Mouse (Mus musculus): ENCODE measurements around the gene Rab36.

Rab36 gene

DNA sequence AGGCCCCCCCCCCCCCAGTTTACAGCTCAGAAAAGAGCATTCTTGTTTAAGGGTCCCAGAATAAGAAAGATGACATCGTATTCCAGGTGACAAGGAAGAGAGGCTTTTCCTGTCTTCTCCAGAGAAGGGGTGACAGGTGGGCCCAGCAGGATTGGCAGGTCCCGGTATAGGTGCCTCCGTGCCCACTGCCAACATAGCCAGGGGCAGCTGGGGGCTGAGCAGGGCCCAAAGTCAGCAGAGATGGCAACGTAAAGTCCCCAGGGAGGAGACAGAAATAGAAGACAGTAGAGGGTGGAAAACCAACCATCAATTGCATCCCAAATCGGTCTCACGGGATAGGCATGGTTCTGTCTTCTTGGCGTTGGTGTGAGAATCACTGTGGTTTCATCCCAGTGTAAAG, 11.9 kb downstream of the Rab36 start:
- DNase-seq = no peak

DNA sequence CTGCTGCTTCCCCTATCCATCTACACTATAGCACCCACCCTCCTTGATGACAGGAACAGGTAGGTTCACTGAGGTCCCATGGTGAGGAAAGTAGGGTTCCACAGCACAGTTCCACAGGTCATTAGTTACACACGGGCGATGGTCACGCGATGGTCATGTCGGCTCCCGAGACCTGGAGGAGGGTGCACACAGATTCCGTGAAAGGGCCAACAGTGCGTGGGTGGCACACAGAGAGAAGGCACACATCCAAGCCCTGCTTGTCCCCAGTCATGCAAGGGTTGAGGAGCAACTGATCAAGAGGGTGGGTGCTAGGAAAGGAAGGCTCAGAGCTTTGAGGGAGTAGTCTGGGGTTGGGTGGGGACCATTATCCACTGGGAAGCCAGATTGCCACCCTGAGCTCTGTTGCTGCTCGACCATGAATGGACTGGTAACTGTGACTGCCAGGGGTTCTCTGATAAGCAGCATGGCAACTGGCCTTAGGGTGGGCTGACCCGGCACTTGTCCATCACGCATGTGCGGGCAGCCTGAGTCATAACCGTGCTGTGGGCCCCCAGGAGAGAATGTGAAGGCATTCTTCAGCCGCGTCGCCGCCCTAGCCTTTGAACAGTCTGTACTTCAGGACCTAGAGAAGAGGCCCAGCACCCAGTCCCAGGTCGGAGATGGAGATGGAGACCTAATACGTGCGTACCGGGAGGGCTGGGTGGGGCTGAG, 14.7 kb downstream of the Rab36 start:
- no peak for DNase-seq

DNA sequence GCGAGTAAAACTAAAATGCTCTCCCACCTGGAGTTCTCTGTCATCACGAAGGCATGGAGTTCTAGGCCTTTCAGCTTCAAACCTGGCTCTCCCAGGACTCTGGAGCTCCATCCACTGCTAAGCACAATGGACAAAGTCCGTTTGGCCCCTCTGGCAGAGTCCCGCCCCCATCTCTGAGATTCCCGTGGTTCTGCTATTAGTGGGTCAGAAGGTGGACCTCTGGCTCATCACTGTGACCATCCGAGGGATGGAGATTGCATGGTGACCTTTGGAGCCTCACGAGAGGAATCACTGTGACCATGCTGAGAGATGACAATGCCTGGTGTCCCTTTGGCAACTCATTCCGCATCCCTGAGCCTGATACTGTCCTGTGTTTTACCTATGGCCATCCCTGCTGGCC, 16.0 kb downstream of the Rab36 start:
- no peak for DNase-seq

DNA sequence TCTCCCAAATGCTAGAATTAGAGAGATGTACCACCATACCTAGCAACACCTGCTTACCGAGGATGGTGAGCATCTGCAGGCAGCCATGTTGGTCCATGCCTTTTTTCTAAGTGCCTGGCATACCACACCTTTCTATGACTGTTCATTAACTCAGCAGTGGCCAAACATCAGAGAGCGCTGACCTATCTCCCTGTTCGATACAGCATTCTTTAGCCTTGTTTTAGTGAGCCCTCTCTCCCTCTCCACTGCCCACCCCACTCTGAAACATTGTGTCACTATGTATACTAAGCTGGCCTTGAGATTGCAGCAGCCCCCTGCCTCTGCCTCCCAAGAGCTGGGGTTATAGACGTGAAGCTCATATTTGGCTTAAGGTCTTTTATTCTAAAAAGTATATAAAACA, 16.8 kb downstream of the Rab36 start:
- no peak for DNase-seq

DNA sequence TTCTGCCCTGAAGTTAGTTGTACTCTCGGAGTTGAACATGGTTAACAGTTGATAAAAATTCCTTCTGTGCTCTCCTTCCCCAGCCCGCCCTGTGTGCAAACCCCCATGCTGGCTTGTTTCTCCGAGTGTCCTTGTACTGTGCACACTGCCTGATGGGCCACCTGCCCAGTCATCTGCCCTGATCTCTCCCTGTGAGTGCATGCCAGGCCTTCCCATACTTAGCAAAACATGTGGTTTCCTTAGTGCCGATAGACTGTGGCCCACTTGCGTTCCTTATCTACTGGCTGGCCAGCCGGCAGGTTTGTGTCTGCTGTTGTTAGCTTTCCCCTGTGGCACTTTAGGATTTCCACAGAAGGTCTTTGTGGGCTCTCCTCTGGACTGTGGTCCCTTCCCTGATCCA, 17.3 kb downstream of the Rab36 start:
- no peak for DNase-seq

DNA sequence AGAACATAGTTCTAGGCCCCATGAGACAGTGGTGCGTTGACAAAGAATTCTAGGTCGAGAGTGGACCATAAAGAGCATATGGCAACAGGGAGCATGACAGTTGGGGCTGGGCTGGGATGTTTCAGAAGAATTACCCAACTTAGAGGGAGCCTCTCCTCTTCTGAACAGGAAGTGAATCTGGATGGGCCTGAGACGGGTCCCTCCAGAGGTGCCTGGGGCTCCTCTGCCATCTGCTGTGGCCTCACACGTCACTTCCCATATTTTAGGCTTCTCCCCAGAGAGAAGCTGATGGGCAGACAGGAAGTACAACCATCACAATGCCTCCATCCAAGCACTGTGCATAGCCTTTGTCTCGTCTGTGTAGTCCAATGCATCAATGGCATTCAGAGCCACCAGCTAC, 18.8 kb downstream of the Rab36 start:
- no peak for DNase-seq

DNA sequence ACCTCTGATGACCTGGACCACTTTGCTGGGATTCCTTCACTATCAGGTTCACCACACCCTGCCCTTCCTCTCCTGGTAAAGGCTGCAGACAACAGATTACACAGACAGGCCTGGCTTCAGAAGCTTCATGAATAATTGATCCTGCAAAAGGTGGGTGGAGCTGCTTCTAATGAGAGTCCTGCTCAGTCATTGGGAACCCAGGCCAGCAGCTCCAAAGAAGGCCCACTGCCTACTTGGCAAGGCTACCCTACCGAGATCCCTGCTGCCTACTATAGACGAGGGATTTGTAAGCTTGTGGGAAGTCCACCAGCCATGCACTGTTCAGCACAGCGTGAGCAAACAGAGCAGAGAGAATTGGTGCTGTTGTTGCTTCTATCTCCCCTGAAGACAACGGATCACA, 19.4 kb downstream of the Rab36 start:
- DNase-seq = no peak

DNA sequence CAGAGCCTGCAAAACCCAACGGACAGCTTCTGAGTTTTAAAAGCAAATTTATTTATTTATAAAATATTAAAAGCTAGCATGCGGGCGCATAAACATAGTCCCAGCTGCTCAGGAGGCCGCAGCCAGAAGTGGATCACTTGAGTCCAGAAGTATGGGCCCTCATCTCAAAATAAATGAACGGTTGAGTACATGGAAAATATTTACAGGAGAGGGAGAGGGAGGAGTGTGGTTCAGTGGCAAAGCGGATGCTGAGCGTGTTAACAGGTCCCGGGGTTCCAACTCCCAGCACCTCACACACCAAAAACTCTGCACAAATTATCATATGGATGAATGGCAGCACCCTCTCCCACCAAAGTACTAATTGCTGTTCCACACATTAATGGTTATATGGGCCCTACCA, 21.5 kb downstream of the Rab36 start:
- no peak for DNase-seq

DNA sequence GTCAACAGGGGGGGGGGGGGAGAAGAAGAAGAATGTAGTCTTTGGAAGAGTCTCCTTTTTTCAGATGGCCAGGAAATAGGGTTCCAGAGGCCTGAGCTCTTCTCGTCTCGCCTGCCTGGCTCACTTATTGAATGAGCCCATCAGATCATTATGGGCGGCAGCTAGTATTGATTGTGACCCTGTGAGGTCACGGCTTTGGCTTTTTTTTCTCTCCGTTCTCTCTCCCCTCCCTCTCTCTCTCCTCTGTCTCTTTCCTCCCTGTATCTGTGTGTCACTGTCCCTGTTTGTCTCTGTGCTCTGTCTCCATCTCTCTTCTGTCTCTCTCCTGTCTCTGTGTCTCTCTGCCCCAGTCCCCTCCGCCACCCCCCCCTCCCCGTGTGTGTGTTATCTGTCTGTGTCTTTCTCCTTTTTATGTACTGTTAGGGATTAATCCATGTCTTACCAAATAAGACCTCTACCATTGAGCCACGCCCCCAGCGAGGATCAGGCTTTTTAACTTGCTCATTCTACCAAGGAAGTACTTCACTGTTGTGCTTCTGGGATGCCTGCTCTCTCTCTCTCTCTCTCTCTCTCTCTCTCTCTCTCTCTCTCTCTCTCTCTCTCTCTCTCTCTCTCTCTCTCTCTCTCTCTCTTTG, 22.0 kb downstream of the Rab36 start:
- DNase-seq = peak; percentile 50

DNA sequence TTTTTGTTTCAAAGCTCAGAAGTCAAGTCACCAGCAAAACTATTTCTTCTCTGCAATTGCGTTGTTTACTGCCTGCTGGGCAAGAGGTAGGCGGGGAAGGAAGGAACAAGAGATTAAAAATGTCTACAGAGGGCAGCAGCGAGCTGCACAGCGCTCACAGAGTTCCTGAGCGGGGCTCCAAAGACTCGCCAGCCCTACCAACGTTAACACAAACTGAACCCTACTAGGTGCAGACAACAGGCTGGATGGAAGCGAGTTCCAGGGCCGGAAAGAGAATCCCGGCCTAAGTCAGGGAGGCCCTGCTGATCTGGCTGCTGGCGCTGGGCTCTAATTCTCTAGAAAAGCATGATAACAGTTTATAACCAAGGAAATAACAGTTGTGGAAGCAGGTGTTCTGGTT, 22.5 kb downstream of the Rab36 start:
- DNase-seq = peak; percentile 80

DNA sequence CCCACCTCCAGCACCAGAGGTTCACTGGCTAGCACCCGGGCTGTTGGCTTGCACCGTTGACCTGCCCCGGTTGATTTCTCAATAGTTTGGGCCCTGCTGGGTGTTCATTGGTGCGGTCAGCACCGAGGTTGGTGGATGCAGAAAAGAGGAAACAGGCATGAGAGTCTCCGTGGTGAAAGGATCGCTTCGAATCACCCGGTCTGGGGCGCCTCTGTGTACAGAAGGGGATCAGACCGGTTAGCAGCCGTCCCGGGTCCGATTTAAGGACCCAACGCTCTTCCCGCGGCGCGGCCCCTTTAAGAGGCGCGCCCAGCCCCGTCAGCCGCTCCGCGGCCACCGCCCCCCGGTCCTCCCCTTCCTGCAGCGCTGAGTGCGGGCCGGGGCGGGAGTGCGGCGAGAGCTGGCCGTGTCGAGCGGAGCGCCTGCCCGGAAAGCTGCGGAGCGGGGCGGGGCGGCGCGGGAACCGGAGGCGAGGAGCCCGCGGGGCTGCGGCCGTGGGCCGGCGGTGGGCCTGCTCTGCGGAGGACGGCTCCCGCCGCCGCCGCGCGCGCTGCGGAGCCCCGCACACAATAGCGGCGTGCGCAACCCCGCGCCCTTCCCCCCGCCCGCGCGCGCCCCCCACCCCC, 23.5 kb downstream of the Rab36 start, which contains the start of gene Bcr:
Gene Bcr (plus strand): TSS at position 376 of the 626 bp plus-strand sequence.
- DNase-seq = peak; percentile 84

DNA sequence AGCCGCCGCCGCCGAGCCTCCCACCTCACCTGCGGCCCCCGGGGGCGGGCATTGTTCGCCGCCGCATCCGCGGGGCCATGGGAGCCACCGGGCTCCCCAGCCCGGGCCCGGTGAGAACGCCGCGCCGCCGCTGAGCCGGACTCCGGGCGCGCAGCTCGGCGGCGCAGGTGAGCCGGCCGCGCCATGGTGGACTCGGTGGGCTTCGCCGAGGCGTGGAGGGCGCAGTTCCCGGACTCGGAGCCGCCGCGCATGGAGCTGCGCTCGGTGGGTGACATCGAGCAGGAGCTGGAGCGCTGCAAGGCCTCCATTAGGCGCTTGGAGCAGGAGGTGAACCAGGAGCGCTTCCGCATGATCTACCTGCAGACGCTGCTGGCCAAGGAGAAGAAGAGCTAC, 24.0 kb downstream of the Rab36 start:
- peak; percentile 64 for DNase-seq

DNA sequence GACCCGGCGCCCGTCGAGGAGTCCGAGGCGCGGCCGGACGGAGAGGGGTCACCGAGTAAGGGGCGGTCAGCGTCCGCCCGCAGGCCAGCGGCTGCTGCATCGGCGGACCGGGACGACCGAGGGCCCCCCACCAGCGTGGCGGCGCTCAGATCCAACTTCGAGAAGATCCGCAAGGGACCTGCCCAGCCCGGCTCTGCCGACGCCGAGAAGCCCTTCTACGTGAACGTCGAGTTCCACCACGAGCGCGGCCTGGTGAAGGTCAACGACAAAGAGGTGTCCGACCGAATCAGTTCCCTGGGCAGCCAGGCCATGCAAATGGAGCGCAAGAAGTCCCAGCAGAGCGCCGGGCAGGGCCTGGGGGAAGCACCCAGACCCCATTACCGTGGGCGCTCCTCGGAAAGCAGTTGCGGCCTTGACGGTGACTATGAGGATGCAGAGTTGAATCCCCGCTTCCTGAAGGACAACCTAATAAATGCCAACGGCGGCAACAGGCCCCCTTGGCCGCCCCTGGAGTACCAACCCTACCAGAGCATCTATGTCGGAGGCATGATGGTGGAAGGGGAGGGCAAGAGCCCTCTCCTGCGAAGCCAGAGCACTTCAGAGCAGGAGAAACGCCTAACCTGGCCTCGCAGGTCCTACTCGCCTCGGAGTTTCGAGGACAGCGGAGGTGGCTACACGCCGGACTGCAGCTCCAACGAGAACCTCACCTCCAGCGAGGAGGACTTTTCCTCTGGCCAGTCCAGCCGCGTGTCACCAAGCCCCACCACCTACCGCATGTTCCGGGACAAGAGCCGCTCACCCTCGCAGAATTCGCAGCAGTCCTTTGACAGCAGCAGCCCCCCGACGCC, 24.7 kb downstream of the Rab36 start:
- peak; percentile 53 for DNase-seq

DNA sequence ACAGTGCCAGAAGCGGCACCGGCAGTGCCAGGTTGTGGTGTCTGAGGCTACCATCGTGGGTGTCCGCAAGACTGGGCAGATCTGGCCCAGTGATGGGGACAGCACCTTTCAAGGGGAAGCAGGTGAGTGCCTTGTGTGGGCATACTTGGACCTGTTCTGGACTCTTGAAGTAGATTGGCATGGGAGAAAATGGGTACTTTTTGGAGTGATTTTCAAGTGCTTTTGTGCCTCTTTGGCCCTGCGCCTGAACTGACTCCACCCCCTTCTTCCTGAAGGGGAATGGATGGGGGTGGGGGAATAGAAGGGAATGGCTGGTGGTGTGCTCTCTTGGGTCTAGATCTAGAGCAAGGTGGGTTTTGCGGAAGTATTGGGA, 25.3 kb downstream of the Rab36 start:
- no peak for DNase-seq

DNA sequence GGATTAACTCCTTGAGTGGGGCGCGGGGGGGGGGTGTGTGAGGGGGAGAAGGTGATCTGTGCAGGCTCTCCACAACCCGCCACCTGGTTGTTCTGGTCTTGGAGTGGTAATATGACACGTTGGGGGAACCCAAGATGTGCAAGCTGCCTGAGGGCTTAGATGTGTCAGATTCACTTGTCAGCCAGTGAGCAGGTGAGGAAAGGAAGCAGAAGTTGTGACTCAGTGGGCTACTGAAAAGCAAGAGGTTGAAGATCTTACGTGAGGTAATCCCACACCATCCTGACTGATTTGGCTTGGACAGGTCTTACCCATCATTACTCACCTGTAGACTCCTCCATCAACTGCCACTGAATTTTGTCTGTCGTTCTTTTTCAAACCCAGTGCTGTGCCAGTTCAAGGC, 25.8 kb downstream of the Rab36 start:
- no peak for DNase-seq

DNA sequence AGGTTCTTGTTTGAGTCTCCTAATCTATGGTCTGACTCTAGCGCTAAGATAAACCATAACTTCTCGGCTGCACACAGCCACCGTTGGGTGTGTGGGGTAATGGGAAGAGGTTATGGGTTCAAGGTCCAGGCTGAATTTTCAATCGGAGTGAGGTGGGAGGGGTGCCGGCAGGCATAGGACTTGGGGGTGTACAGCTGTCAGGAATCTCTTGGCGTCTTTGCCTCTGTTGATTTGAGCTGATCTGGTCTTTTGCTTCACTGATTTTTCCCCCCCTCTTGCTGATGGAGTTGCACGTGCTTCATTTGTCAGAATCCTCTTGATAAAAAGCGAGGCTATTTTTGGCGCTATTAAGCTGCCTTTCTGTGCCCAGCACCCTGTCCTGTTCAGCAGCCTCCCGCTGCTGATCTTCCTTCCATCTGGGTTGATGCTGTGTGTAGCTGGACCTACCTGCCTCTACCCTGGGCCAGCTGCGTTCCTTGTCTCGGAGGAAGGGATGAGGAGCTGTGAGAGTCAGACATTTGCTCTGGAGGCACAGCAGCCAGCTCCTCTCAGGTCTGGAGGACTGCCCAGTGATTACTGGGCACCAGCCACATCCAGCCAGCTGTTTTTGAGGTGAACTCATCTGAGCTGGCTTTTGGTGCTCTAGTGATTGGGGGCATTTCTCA, 26.6 kb downstream of the Rab36 start:
- DNase-seq = no peak

DNA sequence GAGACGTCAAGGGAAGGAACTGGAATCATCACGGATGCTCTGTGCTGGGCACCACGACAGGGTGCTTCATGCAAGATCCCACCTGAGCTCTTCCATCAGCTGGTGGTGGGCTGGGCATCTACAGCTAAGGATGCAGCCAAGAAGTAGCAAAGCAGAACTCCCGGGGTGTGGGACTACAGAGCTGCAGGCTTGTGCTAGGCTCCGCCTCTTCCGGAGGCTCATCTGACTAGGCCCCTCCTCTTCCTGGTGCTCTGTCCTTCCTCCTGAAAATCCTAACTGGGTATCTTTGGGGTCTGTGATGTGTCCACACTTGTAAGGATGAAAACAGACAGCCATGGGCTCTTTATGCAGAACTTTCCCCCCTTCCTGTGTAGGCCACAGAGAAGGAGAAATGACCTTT, 28.8 kb downstream of the Rab36 start:
- no peak for DNase-seq

DNA sequence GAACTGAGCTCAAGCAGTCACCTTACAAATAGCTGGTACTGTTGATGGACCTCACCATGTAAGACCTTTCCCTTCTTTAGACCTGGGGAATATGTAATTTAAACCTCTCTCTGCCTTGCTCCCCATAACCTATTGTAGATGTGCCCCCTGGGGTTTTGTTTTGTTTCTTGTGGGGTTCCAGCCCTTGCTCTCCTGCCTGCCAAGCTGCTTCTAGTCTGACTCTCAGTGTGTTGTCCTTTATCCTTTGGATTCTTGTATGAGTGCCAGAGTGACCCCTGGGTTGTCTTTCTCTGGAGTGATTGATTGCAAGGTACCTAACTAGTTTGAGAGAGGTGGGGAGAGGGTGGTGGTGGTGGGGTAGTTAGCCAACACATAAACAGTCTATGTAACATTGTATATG, 30.6 kb downstream of the Rab36 start:
- no peak for DNase-seq

DNA sequence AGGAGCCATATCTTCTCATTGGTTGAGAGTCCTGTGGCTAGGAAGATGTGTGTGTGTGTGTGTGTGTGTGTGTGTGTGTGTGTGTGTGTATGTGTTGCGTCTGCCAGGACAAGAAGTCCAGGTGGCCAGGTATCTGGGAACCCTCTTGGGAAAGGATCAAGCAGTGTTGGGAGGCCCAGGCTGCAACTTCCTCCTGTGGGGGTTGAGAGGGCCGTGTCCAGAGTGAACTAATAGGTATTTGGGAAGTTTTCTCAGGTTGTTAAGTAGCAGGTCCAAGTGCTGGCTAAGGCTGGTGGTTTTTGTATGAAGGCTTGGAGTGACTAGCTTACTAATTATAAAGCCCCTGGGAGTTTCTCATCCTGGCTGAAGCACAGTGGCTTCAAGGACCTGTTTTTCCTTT, 31.2 kb downstream of the Rab36 start:
- DNase-seq = no peak

DNA sequence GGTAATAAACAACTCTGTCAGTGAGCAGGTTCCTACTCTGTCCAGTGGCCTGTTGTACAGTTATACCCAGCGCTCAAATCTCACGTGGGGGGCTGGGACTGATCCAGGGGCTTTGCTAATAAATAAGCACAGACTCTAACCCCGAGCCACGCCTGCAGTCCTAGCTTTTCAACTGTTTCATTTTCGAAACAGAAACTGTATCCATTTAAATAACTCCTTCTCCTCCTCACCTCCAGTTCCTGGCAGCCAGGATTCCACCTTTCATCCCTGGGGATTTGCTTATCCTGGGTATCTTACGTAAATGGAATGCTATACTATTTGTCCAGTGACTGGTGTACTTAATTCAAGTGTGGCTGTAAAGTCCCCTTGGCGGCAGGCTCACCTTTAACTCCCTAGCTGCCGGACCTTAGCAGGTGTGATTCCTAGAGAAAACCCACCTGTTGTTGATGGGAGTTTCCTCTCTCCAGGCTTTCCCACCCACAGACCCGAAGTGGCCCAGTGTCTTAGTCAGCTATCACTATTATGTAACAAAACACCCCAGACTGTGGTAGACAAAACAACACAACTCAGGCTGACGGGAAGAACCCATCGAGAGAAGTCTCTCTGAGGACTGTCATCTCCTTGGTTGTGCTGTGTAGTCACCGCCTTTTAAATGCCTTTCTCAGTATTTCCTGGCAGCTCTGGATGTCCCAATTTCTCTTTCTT, 31.9 kb downstream of the Rab36 start:
- no peak for DNase-seq

DNA sequence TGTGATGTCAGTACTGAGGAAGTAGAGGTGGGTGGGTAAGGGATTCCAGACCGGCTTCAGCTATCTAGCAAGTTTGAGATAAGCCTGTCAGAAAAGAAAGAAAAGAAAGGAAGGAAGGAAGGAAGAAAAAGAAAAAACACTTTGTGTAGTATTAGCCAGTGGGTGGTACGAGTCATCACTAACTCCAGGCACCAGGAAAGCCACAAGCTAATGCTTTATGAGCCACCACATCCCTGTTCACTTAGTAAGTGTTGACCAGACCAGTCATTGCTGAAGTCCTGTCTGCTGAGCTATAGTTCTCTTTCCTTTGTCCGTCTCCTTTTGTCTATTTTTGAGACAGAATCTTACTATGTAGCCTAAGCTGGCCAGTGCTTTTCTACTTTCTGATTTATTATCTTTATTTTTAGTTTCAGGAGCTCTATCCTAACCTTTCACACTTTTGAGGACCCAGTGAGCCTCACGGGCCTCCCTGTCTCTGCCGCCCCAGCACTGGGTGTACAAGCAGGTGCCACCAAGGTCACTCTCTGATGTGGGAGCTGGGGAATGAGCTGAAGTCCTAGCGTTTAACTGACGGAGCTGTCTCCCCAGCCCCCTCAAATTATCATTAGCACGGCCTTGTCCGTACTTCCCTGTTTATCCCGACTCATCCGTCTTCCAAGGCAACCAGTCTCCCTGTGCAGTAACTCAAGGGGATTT, 33.6 kb downstream of the Rab36 start:
- DNase-seq = no peak

DNA sequence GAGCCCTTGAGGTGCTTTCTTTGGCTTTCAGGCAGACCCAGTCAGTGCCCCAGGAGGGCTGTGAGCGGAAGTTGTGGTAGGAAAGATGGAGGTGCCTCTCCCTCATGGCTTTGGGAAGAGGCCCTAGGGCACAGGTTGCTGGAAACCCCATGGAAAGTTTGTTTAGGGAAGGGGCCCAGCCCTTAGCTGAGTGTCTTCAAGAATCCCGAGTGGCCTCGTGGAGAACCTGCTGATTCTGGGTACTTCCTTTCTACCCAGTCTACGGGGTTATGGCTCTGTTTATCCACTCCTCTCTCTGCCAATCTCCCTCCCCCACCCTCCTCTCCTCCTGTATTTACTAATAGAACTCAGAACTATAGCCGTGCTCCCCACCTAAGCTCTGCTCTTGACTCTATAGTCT, 38.8 kb downstream of the Rab36 start:
- DNase-seq = no peak

Measured in thymus, postnatal 4 days (tissue).